Mouse (Mus musculus) bone marrow macrophage, adult 2 months (primary cell): ENCODE measurements around the gene Kalrn.

Experiments used
- CTCF ChIP-seq: IDR thresholded peaks from 2 replicates; pipeline ENCODE4 v1.5.1; 2012; ENCODE audit warnings: low read depth, mild to moderate bottlenecking, low read length, moderate library complexity
- POLR2A ChIP-seq: IDR thresholded peaks from 2 replicates; pipeline ENCODE4 v1.6.1; 2012; ENCODE audit warnings: mild to moderate bottlenecking, low read depth, low read length, borderline replicate concordance

- TF ChIP-seq CTCF: no peak
- TF ChIP-seq POLR2A: no peak
These were observed 418.4 kb downstream of the Kalrn start for GRCm38 (mm10) chr16:34154903-34155302.
